Mouse (Mus musculus): ENCODE results near the gene Lrrc20. TPM values are rescaled to one million over a fixed set of nuclear protein-coding genes. Genes with fewer than 3 reads are reported as not detected.
"Not testable (repeated sequence)": the region's sequence is repeated elsewhere in the genome, so short reads cannot be mapped to it uniquely, and the experiment has no call there.

The Lrrc20 gene
- polyA plus RNA-seq, 1 experiment: 7.4 TPM

DNA sequence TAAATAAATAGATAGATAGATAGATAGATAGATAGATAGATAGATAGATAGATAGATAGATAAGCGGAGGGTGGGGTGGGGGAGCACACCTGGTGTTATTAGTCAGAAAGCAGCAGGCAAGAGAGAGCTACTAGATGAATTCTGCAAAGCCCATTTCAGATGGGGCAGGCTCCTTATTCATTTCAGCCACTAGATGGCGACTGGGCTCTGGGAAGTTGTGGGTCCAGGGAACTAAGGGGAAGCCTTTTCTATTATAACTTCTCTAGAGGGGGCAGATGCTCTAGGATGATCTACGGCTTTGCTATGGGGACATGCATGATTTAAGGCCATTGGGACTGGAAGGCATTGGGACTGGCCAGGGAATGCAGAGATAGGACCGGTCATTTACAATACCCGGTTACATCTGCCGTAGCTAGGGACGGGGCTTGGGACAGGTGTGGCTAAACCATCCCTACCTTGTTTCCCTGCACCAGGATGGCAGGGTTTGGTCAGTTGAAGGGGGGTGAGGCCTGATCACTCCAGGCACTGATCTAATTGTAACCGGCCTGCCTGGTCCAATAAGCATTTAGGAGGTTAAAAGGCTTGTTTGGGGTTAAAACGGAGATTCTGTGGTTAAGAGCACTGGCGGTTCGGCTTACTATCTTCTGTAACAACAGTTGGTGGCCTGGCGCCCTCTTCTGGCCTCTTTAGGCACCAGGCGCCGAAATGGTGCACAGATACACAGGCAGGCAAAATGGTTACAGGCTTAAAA is 126.9 kb downstream of the Lrrc20 start:
- H3K27me3 ChIP-seq (ENCODE audit: control insufficient read depth, insufficient read depth, low read length): no peaks in the 10 kb centered on the region
- TF ChIP-seq CTCF (IDR thresholded peaks at IDR 0.05; ENCODE audit: extremely low read depth, insufficient read length, insufficient replicate concordance, low read depth, low read length) (peak; percentile 71; the same call in 1 of the 2 replicates), POLR2A (IDR thresholded peaks at IDR 0.05; ENCODE audit: low read depth, low read length) (no peak)
- H3K4me1 ChIP-seq (ENCODE audit: control insufficient read depth, insufficient read depth, insufficient read length, low read length): no peaks in the 10 kb centered on the region
- H3K27ac ChIP-seq (ENCODE audit: insufficient read depth, low read depth, low read length): no peak overlapping the region
- H3K36me3 ChIP-seq (ENCODE audit: control insufficient read depth, insufficient read depth, low read length): no peaks in the 10 kb centered on the region
- peak overlapping the region; percentile 40 for H3K4me3 ChIP-seq (ENCODE audit: low read depth, low read length)
- WGBS: 11% methylated on average over 14 of the region's 14 CpGs

DNA sequence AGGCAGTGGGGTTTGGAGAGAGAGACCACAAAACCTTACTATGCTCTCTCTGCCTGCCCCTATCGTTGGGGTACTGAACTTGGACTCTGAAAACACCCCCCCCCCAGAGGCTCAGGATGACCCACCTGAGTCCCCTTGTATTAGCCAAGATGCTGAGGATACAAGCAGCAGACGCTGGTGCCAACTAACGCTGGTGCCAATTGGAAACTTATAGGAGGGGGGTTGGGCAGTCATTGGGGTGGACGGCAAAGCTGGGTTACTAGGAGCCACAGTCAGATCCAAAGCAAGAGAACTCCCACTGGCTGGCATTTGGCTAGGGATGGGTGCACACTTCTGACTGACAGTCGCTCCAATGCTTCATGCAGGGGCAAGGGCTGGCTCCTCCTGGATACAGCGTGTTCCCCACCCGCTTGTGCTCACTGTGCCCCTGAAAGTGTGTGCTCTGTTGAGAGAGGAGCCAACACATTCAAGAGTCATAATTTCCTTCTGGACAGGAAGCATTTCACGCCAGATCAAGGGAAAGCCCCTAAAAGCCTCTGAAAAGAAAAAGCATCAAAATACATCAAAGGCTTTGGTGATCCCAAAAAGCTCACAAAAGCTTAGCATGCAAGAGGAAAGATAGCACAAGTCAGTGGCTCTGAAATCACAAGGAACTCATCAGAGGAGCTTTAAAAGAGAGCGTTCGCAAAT is 128.9 kb downstream of the Lrrc20 start:
- TF ChIP-seq POLR2A (IDR thresholded peaks at IDR 0.05; ENCODE audit: low read depth, low read length) (no peak), CTCF (IDR thresholded peaks at IDR 0.05; ENCODE audit: extremely low read depth, insufficient read length, insufficient replicate concordance, low read depth, low read length) (no peak)
- H3K27ac ChIP-seq (ENCODE audit: insufficient read depth, low read depth, low read length): no peak overlapping the region
- H3K4me3 ChIP-seq (ENCODE audit: low read depth, low read length): no peak overlapping the region
- no peaks in the 10 kb centered on the region for H3K27me3 ChIP-seq (ENCODE audit: control insufficient read depth, insufficient read depth, low read length)
- no peaks in the 10 kb centered on the region for H3K36me3 ChIP-seq (ENCODE audit: control insufficient read depth, insufficient read depth, low read length)
- no peaks in the 10 kb centered on the region for H3K4me1 ChIP-seq (ENCODE audit: control insufficient read depth, insufficient read depth, insufficient read length, low read length)
- WGBS: 69% methylated on average over 10 of the region's 10 CpGs

- WGBS: 58% methylated on average over 11 of the region's 11 CpGs
- H3K4me3 ChIP-seq (ENCODE audit: low read depth, low read length); H3K27me3 ChIP-seq (ENCODE audit: control insufficient read depth, insufficient read depth, low read length); H3K27ac ChIP-seq (ENCODE audit: insufficient read depth, low read depth, low read length); H3K4me1 ChIP-seq (ENCODE audit: control insufficient read depth, insufficient read depth, insufficient read length, low read length); H3K36me3 ChIP-seq (ENCODE audit: control insufficient read depth, insufficient read depth, low read length): not testable (repeated sequence)
Observed at GRCm38 (mm10) chr10:61605381-61605780, 129.8 kb downstream of the Lrrc20 start.

DNA sequence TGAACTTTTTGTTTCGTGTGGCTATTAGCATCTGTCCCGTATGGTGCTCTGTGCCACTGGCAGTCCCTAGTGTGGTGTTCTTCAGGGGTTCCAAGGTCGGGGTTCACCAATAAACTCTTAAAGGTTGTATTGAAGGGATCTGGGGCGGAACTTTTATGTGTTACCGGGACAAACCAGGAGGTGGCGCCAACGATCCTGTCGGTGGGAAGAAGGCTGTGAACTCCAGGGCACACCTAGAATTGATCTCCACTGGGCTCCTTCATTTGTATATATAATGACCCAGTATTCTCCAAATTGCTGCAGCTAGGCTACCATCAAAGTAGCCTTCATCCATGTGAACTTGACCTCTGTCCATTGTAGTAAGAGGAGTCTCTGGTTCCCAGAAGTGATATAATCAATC is 130.2 kb downstream of the Lrrc20 start:
- Histone ChIP-seq H3K27me3 (ENCODE audit: control insufficient read depth, insufficient read depth, low read length) (no peaks in the 10 kb centered on the region), H3K4me3 (ENCODE audit: low read depth, low read length) (no peak overlapping the region), H3K27ac (ENCODE audit: insufficient read depth, low read depth, low read length) (no peak overlapping the region), H3K36me3 (ENCODE audit: control insufficient read depth, insufficient read depth, low read length) (no peaks in the 10 kb centered on the region), H3K4me1 (ENCODE audit: control insufficient read depth, insufficient read depth, insufficient read length, low read length) (no peaks in the 10 kb centered on the region)
- TF ChIP-seq POLR2A (IDR thresholded peaks at IDR 0.05; ENCODE audit: low read depth, low read length) (no peak), CTCF (IDR thresholded peaks at IDR 0.05; ENCODE audit: extremely low read depth, insufficient read length, insufficient replicate concordance, low read depth, low read length) (peak; percentile 89)
- WGBS: 4% methylated on average over 8 of the region's 8 CpGs

DNA sequence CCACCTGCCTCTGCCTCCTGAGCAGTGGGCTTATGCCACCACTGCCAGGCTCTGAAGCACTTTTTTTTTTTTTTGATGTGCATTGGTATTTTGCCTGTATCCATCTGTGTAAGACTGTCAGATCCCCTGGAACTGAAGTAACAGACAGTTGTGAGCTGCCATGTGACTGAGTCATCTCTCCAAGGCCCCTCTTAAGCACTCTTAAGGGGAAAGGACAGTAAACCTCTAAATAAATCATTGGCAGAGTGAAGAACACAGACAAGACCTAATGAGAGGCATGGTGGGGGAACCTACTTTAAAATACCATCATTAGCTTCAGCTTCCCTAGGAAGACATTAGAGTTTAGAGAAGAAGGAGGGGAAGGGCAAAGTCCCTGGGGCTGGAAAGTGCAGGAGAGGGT is 132.6 kb downstream of the Lrrc20 start:
- Histone ChIP-seq H3K4me1 (ENCODE audit: control insufficient read depth, insufficient read depth, insufficient read length, low read length) (no peaks in the 10 kb centered on the region), H3K4me3 (ENCODE audit: low read depth, low read length) (no peak overlapping the region), H3K27ac (ENCODE audit: insufficient read depth, low read depth, low read length) (no peak overlapping the region), H3K36me3 (ENCODE audit: control insufficient read depth, insufficient read depth, low read length) (no peaks in the 10 kb centered on the region), H3K27me3 (ENCODE audit: control insufficient read depth, insufficient read depth, low read length) (no peaks in the 10 kb centered on the region)
- TF ChIP-seq POLR2A (IDR thresholded peaks at IDR 0.05; ENCODE audit: low read depth, low read length) (no peak), CTCF (IDR thresholded peaks at IDR 0.05; ENCODE audit: extremely low read depth, insufficient read length, insufficient replicate concordance, low read depth, low read length) (no peak)

DNA sequence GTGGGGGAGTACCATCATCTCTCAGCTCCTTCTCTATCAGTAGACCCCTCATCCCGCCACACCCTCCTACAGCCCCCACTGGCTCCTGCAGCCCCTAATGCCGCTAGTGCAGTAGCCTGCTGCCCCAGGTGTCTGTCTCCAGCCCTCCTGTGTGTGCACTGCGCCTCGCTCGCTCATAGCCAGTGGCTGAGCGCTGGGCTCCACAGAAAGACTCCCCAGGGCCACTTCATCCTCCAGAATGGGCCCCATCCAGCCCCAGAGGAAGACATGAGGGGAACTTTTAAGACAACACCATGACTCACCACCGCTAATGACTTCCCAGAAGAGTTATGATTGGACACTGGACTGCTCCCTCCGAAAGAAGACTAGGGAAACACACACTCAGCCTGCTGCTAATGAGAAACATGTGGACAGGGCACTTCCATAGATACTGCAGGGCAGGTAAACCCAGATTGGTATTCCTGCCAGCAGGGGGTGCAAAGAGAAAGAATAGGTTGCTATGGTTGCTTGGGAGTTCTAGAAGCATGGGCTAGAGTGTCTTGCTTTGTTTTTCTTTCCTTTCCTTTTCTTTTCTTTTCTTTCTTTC is 135.1 kb downstream of the Lrrc20 start:
- H3K27ac ChIP-seq (ENCODE audit: insufficient read depth, low read depth, low read length): no peak overlapping the region
- no peak overlapping the region for H3K4me3 ChIP-seq (ENCODE audit: low read depth, low read length)
- 74% methylated on average over 8 of the region's 8 CpGs for WGBS
- no peaks in the 10 kb centered on the region for H3K27me3 ChIP-seq (ENCODE audit: control insufficient read depth, insufficient read depth, low read length)
- TF ChIP-seq CTCF (IDR thresholded peaks at IDR 0.05; ENCODE audit: extremely low read depth, insufficient read length, insufficient replicate concordance, low read depth, low read length) (no peak), POLR2A (IDR thresholded peaks at IDR 0.05; ENCODE audit: low read depth, low read length) (no peak)
- H3K36me3 ChIP-seq (ENCODE audit: control insufficient read depth, insufficient read depth, low read length): no peaks in the 10 kb centered on the region
- H3K4me1 ChIP-seq (ENCODE audit: control insufficient read depth, insufficient read depth, insufficient read length, low read length): no peaks in the 10 kb centered on the region

DNA sequence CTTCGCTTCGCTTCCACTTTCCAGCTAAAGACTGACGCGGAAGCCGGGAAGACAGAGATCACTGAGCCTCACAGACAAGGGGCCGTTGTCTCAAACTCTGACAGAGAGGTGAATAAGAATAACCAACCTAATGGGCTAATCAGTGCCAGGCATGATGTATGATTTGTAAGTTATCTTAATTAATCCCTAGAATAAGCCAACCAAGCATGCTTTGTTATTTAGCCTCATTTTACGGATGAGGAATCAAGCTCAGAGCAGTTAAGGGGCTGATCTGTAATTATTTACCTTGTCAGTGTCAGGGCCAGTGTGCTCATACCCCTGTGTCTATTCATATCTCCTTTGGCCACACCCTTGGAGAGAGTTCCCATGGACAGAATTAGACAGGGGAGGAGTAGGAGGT is 138.7 kb downstream of the Lrrc20 start:
- H3K4me3 ChIP-seq (ENCODE audit: low read depth, low read length): no peak overlapping the region
- no peaks in the 10 kb centered on the region for H3K4me1 ChIP-seq (ENCODE audit: control insufficient read depth, insufficient read depth, insufficient read length, low read length)
- no peak overlapping the region for H3K27ac ChIP-seq (ENCODE audit: insufficient read depth, low read depth, low read length)
- H3K36me3 ChIP-seq (ENCODE audit: control insufficient read depth, insufficient read depth, low read length): no peaks in the 10 kb centered on the region
- H3K27me3 ChIP-seq (ENCODE audit: control insufficient read depth, insufficient read depth, low read length): no peaks in the 10 kb centered on the region
- TF ChIP-seq POLR2A (IDR thresholded peaks at IDR 0.05; ENCODE audit: low read depth, low read length): no peak
- no peak for TF ChIP-seq CTCF (IDR thresholded peaks at IDR 0.05; ENCODE audit: extremely low read depth, insufficient read length, insufficient replicate concordance, low read depth, low read length)
- 85% methylated on average over 7 of the region's 7 CpGs for WGBS

Measured in small intestine, adult 2 months (tissue).